Mouse (Mus musculus) kidney, embryonic 16.5 days (tissue): Measurements from ENCODE around the gene Dld. TPM values are rescaled to one million over a fixed set of nuclear protein-coding genes. Genes with fewer than 3 reads are reported as not detected.

Experiments used
- ATAC-seq: fragments of 200-750 bp; cut with Nextera tagmentation; 2 replicates; pipeline ENCODE4 v1.8.0; 2017; ENCODE audit warnings: moderate TSS enrichment; ENCODE audit not compliant: low FRiP score, low TSS enrichment
- H3K27ac ChIP-seq: fragments of 300-500 bp; sonication (generic); 2 replicates; pipeline ENCODE4 v1.5.1; 2014; ENCODE audit warnings: low read length
- H3K27me3 ChIP-seq: fragments of 300-500 bp; sonication (generic); 2 replicates; pipeline ENCODE4 v1.6.1; 2014; ENCODE audit warnings: low read length, control low read depth, mixed read lengths; ENCODE audit not compliant: insufficient read depth
- H3K36me3 ChIP-seq: fragments of 300-500 bp; sonication (generic); 2 replicates; pipeline ENCODE4 v1.6.1; 2014; ENCODE audit warnings: low read length, control low read depth, mixed read lengths; ENCODE audit not compliant: insufficient read depth
- H3K4me1 ChIP-seq: fragments of 300-500 bp; sonication (generic); 2 replicates; pipeline ENCODE4 v1.6.1; 2014; ENCODE audit warnings: low read length, control low read depth, mixed read lengths; ENCODE audit not compliant: insufficient read depth
- H3K4me2 ChIP-seq: fragments of 300-500 bp; sonication (generic); replicated peaks from 2 replicates; pipeline ENCODE4 v1.6.1; 2014; ENCODE audit warnings: low read depth, low read length
- H3K4me3 ChIP-seq: fragments of 300-500 bp; sonication (generic); 2 replicates; pipeline ENCODE4 v1.5.1; 2014; ENCODE audit warnings: mild to moderate bottlenecking, low read length
- H3K9ac ChIP-seq: fragments of 300-500 bp; sonication (generic); replicated peaks from 2 replicates; pipeline ENCODE4 v1.6.1; 2014; ENCODE audit warnings: low read length
- H3K9me3 ChIP-seq: fragments of 300-500 bp; sonication (generic); 2 replicates; pipeline ENCODE4 v1.6.1; 2016; ENCODE audit warnings: low read length, control low read depth
- WGBS: fragments of 180-500 bp; shearing (Covaris S2); extraction: QIAGEN DNeasy Blood & Tissue Kit; methylation state at CpG from one replicate; pipeline ENCODE4 v1.1.7; 2014; 5-methylcytosine and 5-hydroxymethylcytosine counted together
- polyA plus RNA-seq: library from polyadenylated mRNA; unstranded; fragments of >200 nt; fragmentation: Nextera tagmentation; extraction: Ambion mirVana; gene quantifications from 2 replicates; pipeline ENCODE4 v1.2.1, GENCODE M21; 2015

Dld gene
- 147 and 154 TPM in 2 replicates for polyA plus RNA-seq

DNA sequence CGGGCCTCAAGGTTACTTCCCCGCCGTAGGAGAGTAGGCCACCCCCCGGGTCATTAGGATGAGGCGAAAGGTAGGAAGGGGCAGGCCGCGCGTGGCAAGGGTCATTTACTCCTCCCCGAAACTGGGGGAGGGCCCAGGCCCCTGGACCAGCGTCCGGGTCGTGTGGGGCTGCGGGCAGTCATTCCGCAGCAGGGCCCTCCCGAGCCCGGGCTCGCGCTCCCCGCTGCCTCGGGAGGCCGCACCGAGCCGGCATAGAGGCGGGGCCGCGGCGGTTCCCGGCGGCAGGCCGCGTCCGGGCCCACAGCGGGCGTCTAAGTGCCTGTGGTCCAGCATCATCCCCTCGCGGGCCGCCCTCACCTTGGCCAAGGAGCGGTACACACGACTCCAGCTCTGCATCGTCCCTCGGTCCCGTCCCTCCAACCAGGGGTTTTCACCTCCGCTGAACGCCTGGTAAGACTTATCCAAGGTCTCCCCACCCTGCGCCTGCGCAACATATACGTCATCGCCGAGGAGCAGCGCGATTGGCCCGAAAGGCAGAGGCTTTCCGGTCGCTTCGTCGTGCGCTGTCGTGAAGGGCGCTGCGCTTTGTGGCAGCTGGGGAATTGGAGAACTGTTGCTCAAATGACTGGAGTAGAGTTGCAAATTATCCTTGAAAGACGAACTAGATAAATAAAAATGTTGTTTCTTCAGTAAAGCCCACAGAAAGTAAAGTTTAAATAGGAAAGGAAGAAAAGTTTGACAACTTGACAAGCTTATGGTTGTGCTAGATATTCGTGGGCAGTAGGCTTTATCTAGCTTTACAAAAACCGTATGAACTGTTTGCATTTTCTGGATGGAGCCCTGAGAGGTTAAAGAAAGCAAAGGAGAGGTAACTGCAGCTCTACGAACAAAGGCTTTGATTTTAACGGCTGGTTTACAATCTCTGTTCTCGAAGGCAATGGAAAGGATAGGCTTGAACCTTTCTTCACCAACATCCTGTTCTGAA lies at the start of gene Dld:
Gene Dld, minus strand, starts transcription at position 510 of the 985 bp plus-strand sequence.
- Histone ChIP-seq H3K9me3 (0 out of 2 replicates have a peak, but pooled peaks cover 3% of the 10 kb centered on the region), H3K36me3 (peaks cover 13% of the 10 kb centered on the region), H3K27ac (peak within 1 kb of the TSS; percentile 74; the same call in 1 of the 2 replicates), H3K4me1 (peaks cover 10% of the 10 kb centered on the region), H3K4me3 (peak within 1 kb of the TSS; percentile 97), H3K4me2 (peak within 1 kb of the TSS; percentile 90), H3K9ac (peak within 1 kb of the TSS; percentile 91), H3K27me3 (no peaks in the 10 kb centered on the region)
- WGBS, result 5% methylated on average over 64 of the region's 66 CpGs
- ATAC-seq, result peak; percentile 99

DNA sequence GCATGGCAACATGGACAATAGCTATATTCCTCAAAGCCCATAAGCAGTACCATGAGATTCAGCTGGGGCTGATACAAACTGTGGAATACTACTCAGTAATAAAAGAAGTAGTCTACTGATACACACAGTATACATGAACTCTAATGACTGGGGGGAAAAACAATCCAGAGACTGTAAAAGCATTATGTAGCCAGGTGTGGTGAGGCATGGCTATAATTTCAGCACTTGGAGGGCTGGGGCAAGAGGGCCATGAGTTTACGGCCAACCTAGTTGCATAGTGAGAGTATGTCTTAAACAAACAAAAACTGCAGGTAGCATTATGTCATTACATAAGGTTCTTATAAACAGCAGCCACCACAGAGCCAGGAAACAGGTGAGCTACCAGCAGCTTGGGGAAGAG lies 49.6 kb upstream of the Dld start:
- no peak for ATAC-seq
- WGBS, result 69% methylated on average over 1 of the region's 1 CpGs
- no peaks in the 10 kb centered on the region for H3K27me3 ChIP-seq

DNA sequence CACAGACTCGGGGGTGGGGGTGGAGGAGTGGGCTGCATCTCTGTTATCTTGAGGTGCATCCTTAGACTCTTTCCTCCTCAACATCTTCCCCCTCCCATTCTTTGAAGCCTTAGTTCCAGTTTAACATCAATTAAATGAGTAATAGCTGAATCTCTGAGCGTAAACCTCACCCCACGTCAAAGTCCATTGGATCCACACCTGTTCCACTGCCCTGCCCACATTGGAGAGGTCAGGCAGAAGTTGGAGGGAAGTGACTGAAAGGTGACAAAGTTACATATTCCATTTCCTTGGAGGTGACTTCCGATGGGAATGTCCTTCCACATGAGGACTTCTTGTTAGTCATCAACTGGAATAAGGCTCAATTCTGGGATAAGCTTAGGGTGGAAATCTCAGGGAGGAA lies 46.5 kb upstream of the Dld start:
- H3K27ac ChIP-seq, result no peak overlapping the region
- no peak overlapping the region for H3K9ac ChIP-seq
- no peak for ATAC-seq
- no peaks in the 10 kb centered on the region for H3K36me3 ChIP-seq
- H3K27me3 ChIP-seq, result no peaks in the 10 kb centered on the region
- H3K9me3 ChIP-seq, result no peaks in the 10 kb centered on the region
- no peaks in the 10 kb centered on the region for H3K4me1 ChIP-seq
- no peak overlapping the region for H3K4me3 ChIP-seq
- no peak overlapping the region for H3K4me2 ChIP-seq
- 86% methylated on average over 4 of the region's 4 CpGs for WGBS

More for the DNA sequence above, 49.6 kb upstream of the Dld start:
- Histone ChIP-seq H3K36me3 (no peaks in the 10 kb centered on the region), H3K9ac (no peak overlapping the region), H3K4me3 (no peak overlapping the region), H3K27ac (no peak overlapping the region), H3K9me3 (no peaks in the 10 kb centered on the region), H3K4me2 (no peak overlapping the region), H3K4me1 (no peaks in the 10 kb centered on the region)

DNA sequence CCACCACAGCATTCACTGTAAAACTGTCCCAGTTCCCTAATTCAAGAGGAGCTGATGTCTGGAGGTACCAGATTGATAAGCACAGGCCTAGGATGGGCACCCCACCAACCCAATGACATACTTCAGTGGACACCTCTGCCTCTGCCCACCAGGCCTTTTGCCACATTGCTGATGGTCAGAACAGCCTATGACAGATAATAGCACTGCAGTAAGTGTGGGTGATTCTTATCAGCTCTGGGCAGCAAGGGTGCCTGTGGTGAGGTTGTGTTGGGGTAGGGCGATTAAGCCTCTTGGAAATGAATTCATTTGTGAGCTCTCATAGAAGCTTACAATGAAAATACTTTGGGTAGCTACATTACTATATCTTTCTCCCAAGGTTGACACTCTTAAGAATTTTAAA lies 44.6 kb upstream of the Dld start:
- Histone ChIP-seq H3K9me3 (no peaks in the 10 kb centered on the region), H3K36me3 (no peaks in the 10 kb centered on the region), H3K4me1 (no peaks in the 10 kb centered on the region), H3K4me3 (no peak overlapping the region), H3K27ac (no peak overlapping the region), H3K4me2 (no peak overlapping the region), H3K27me3 (no peaks in the 10 kb centered on the region), H3K9ac (no peak overlapping the region)
- 97% methylated on average over 1 of the region's 1 CpGs for WGBS
- no peak for ATAC-seq

DNA sequence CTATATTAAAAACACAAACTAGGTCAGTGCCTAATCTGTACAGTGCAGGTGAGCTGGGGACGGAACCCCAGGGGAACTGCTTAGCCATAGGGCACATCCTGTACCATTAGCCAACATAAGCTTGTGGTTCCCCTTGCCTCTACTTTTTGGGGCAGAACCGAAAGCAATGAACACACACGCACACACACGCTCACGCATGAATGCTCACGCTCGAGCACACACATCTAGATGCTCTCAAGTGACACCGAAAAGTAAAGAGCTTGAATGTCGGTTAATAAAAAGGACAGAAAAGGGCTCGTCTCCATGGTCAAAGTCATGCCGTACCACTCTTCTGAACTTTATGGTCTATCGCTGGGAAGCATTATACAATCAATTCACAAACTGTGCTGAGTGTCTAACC lies 40.4 kb upstream of the Dld start:
- Histone ChIP-seq H3K9me3 (no peaks in the 10 kb centered on the region), H3K4me3 (no peak overlapping the region), H3K27ac (no peak overlapping the region), H3K4me1 (no peaks in the 10 kb centered on the region), H3K27me3 (no peaks in the 10 kb centered on the region), H3K4me2 (no peak overlapping the region), H3K9ac (no peak overlapping the region), H3K36me3 (no peaks in the 10 kb centered on the region)
- 81% methylated on average over 12 of the region's 12 CpGs for WGBS
- ATAC-seq, result no peak

DNA sequence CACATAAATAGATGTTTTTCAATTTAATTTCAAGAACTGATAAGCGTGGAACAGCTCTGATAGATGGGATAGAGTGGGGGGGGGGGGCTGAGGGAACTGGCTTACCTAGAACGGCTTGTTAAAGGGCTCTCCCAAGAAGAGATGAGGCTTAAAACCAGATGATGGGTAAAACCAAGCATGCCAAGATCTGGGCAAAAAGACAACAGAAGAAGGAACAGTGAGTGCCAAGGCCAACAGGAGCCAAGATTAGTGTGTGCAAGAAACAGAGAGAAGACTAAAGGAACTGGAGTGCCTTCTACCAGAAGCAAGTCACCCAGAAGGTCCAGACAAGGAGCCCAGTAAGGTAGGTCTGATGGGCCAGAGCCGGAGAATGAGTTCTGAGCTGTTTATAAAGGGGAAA lies 39.3 kb upstream of the Dld start, which contains the start of gene Slc26a3:
Gene Slc26a3, plus strand, starts transcription at position 301 of the 400 bp plus-strand sequence.
- no peak within 1 kb of the TSS for H3K27ac ChIP-seq
- no peak within 1 kb of the TSS for H3K4me3 ChIP-seq
- 83% methylated on average over 3 of the region's 3 CpGs for WGBS
- no peaks in the 10 kb centered on the region for H3K36me3 ChIP-seq
- H3K9ac ChIP-seq, result no peak within 1 kb of the TSS
- H3K4me2 ChIP-seq, result no peak within 1 kb of the TSS
- H3K9me3 ChIP-seq, result no peaks in the 10 kb centered on the region
- no peaks in the 10 kb centered on the region for H3K4me1 ChIP-seq
- ATAC-seq, result no peak
- no peaks in the 10 kb centered on the region for H3K27me3 ChIP-seq

DNA sequence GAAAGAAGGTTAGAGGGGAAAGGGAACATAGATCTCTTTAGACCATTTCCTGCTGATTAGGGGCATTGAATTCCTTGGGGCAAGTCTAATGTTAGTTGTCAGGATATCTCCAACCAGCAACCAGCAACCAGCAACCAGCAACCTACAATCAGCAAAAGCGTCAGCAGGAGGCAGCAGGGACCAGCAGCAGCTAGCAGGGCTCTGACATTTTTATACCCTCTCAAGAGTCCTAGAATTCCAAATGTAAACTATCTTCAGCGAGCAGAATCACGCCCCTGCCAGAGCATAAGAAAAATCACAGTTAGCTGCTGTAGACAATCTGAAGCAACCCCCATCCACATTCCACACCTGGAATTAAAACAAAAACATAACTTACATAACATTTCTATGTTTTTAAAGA lies 36.0 kb upstream of the Dld start:
- no peaks in the 10 kb centered on the region for H3K36me3 ChIP-seq
- H3K9ac ChIP-seq, result no peak overlapping the region
- H3K4me2 ChIP-seq, result no peak overlapping the region
- no peaks in the 10 kb centered on the region for H3K4me1 ChIP-seq
- no peaks in the 10 kb centered on the region for H3K9me3 ChIP-seq
- WGBS, result 23% methylated on average over 3 of the region's 3 CpGs
- ATAC-seq, result no peak
- no peak overlapping the region for H3K4me3 ChIP-seq
- H3K27me3 ChIP-seq, result no peaks in the 10 kb centered on the region
- H3K27ac ChIP-seq, result no peak overlapping the region

DNA sequence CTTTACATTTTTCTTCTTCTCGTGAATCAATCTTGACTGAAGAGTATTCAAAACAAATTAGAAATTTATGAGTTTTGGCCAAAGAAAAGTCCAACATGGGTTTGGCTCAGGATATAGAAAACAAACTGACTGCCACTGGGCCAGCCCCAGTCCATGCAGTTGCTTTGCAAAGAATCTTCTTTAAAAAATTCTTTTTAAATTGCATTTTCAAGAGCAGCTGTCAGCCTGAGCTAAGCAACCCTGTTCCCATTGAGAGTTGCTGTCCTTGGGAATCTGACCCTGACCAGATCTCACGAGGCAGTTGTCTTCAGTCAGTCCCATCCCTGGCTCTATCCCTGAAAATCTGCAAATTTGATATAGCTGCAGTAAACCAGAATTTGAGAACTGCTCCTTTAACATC lies 31.2 kb upstream of the Dld start:
- peak; percentile 35; the same call in 1 of the 2 replicates for ATAC-seq
- Histone ChIP-seq H3K4me2 (no peak overlapping the region), H3K27ac (no peak overlapping the region), H3K36me3 (no peaks in the 10 kb centered on the region), H3K4me3 (no peak overlapping the region), H3K27me3 (no peaks in the 10 kb centered on the region), H3K9ac (no peak overlapping the region), H3K4me1 (no peaks in the 10 kb centered on the region), H3K9me3 (no peaks in the 10 kb centered on the region)
- WGBS, result 39% methylated on average over 2 of the region's 2 CpGs

DNA sequence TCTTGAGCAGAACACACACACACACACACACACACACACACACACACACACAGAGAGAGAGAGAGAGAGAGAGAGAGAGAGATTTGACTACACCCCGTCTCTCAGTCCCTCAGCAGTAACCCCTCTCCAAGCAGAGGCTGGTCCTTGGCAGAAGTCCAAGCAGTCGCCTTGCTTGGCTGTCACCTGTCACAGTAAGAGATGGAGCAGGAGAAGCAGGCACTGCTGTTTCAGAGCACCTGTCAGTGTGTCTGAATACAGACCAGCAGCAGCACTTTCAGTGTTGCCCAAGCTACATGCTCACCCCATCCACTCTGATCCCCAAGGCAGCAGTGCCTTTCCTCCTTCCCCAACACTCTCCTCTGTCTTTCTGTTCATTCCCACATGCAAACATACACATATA lies 29.6 kb upstream of the Dld start:
- WGBS, result 19% methylated on average over 2 of the region's 2 CpGs
- H3K4me2 ChIP-seq, result no peak overlapping the region
- ATAC-seq, result no peak

DNA sequence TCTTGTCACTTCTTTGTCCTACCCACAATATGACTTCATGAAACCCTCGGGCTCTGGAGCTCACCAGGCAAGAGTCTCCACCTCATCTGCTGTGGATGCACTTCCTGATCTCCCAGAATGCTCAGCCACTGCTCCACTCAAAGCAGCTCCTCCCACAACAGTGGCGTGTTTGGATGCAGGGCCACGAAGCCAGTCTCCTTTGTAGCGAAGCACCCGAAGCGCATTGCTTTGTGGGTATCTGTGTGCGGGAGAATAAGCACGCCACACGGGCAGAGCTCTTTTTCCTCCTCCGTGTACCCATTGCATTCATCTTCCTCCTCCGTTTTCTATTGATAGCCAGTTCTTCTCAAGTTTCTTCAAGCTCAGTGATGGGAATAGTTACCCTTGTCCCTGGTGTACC lies 26.0 kb upstream of the Dld start:
- H3K4me1 ChIP-seq, result peaks cover 11% of the 10 kb centered on the region
- no peak overlapping the region for H3K4me3 ChIP-seq
- no peak overlapping the region for H3K27ac ChIP-seq
- H3K4me2 ChIP-seq, result peak overlapping the region; percentile 57
- H3K27me3 ChIP-seq, result no peaks in the 10 kb centered on the region
- no peaks in the 10 kb centered on the region for H3K36me3 ChIP-seq
- H3K9ac ChIP-seq, result no peak overlapping the region
- 0 out of 2 replicates have a peak, but pooled peaks have one; percentile 16 for ATAC-seq
- WGBS, result 64% methylated on average over 11 of the region's 11 CpGs
- no peaks in the 10 kb centered on the region for H3K9me3 ChIP-seq

More for the DNA sequence above, 29.6 kb upstream of the Dld start:
- Histone ChIP-seq H3K9me3 (no peaks in the 10 kb centered on the region), H3K27me3 (no peaks in the 10 kb centered on the region), H3K36me3 (no peaks in the 10 kb centered on the region), H3K27ac (no peak overlapping the region), H3K4me3 (no peak overlapping the region), H3K4me1 (peaks cover 8% of the 10 kb centered on the region), H3K9ac (no peak overlapping the region)
